Mouse (Mus musculus): ENCODE data around the gene Fkbp6.

Gene Fkbp6

GRCm38 (mm10) chr5:135352995-135353394, 3.2 kb upstream of the Fkbp6 start, which contains the start of gene Trim50:
TSS of gene Trim50 (plus strand) at chr5:135353295.
- no peak for DNase-seq (ENCODE audit: low read depth, low spot score)

GRCm38 (mm10) chr5:135351606-135352005, 1.8 kb upstream of the Fkbp6 start:
- no peak for DNase-seq (ENCODE audit: low read depth, low spot score)

GRCm38 (mm10) chr5:135347511-135348011, 2.3 kb downstream of the Fkbp6 start:
- no peak for DNase-seq (ENCODE audit: low read depth, low spot score)

GRCm38 (mm10) chr5:135346430-135346829, 3.4 kb downstream of the Fkbp6 start:
- no peak for DNase-seq (ENCODE audit: low read depth, low spot score)

GRCm38 (mm10) chr5:135345989-135346388, 3.9 kb downstream of the Fkbp6 start:
- DNase-seq (ENCODE audit: low read depth, low spot score), result no peak

- no peak for DNase-seq (ENCODE audit: low read depth, low spot score)
Measured at GRCm38 (mm10) chr5:135337575-135337974, 12.3 kb downstream of the Fkbp6 start.

- no peak for DNase-seq (ENCODE audit: low read depth, low spot score)
Measured at GRCm38 (mm10) chr5:135331161-135331560, 18.7 kb downstream of the Fkbp6 start.

- no peak for DNase-seq (ENCODE audit: low read depth, low spot score)
Measured at GRCm38 (mm10) chr5:135330201-135330600, 19.6 kb downstream of the Fkbp6 start.

- DNase-seq (ENCODE audit: low read depth, low spot score), result no peak
Measured at GRCm38 (mm10) chr5:135329471-135329870, 20.4 kb downstream of the Fkbp6 start.

GRCm38 (mm10) chr5:135326121-135326659, 23.7 kb downstream of the Fkbp6 start:
- DNase-seq (ENCODE audit: low read depth, low spot score), result no peak

- DNase-seq (ENCODE audit: low read depth, low spot score), result peak; percentile 27
Measured at GRCm38 (mm10) chr5:135322197-135322596, 27.6 kb downstream of the Fkbp6 start.

- DNase-seq (ENCODE audit: low read depth, low spot score), result peak; percentile 41
Measured at GRCm38 (mm10) chr5:135319856-135320255, 30.0 kb downstream of the Fkbp6 start.

- DNase-seq (ENCODE audit: low read depth, low spot score), result no peak
Measured at GRCm38 (mm10) chr5:135316177-135316576, 33.7 kb downstream of the Fkbp6 start.

GRCm38 (mm10) chr5:135306321-135306965, 43.4 kb downstream of the Fkbp6 start:
- DNase-seq (ENCODE audit: low read depth, low spot score), result peak; percentile 76

GRCm38 (mm10) chr5:135302454-135302853, 47.4 kb downstream of the Fkbp6 start:
- DNase-seq (ENCODE audit: low read depth, low spot score), result no peak

GRCm38 (mm10) chr5:135301916-135302315, 47.9 kb downstream of the Fkbp6 start:
- DNase-seq (ENCODE audit: low read depth, low spot score), result no peak

- DNase-seq (ENCODE audit: low read depth, low spot score), result no peak
Measured at GRCm38 (mm10) chr5:135292001-135292400, 57.8 kb downstream of the Fkbp6 start.

- no peak for DNase-seq (ENCODE audit: low read depth, low spot score)
Measured at GRCm38 (mm10) chr5:135291193-135291592, 58.7 kb downstream of the Fkbp6 start.

- DNase-seq (ENCODE audit: low read depth, low spot score), result no peak
Measured at GRCm38 (mm10) chr5:135290703-135291102, 59.1 kb downstream of the Fkbp6 start.

GRCm38 (mm10) chr5:135286926-135287325, 62.9 kb downstream of the Fkbp6 start:
- DNase-seq (ENCODE audit: low read depth, low spot score), result no peak

- peak; percentile 78 for DNase-seq (ENCODE audit: low read depth, low spot score)
Measured at GRCm38 (mm10) chr5:135286185-135286584, 63.7 kb downstream of the Fkbp6 start.

GRCm38 (mm10) chr5:135285211-135285610, 64.6 kb downstream of the Fkbp6 start:
- no peak for DNase-seq (ENCODE audit: low read depth, low spot score)

GRCm38 (mm10) chr5:135280226-135280625, 69.6 kb downstream of the Fkbp6 start:
- DNase-seq (ENCODE audit: low read depth, low spot score), result peak; percentile 52
